Mouse (Mus musculus) limb, embryonic 13.5 days (tissue): ENCODE results near the gene Mthfr. TPM values are rescaled to one million over a fixed set of nuclear protein-coding genes. Genes with fewer than 3 reads are reported as not detected.
A peak's percentile ranks its signal among the peaks of the same experiment; 100 is the strongest.

Experiments
- ATAC-seq: fragments of 200-750 bp; cut with Nextera tagmentation; 2 replicates; pipeline ENCODE4 v1.8.0; 2017; ENCODE audit warnings: low read depth, moderate number of reproducible peaks, moderate TSS enrichment; ENCODE audit not compliant: low FRiP score
- H3K27ac ChIP-seq: fragments of 300-500 bp; sonication (generic); 2 replicates; pipeline ENCODE4 v1.5.1; 2015; ENCODE audit warnings: inconsistent platforms, mild to moderate bottlenecking, moderate library complexity
- H3K27me3 ChIP-seq: fragments of 300-500 bp; sonication (generic); 2 replicates; pipeline ENCODE4 v1.6.1; 2015; ENCODE audit warnings: mild to moderate bottlenecking, inconsistent platforms
- H3K36me3 ChIP-seq: fragments of 300-500 bp; sonication (generic); 2 replicates; pipeline ENCODE4 v1.6.1; 2015; ENCODE audit warnings: inconsistent platforms, mild to moderate bottlenecking, moderate library complexity
- H3K4me1 ChIP-seq: fragments of 300-500 bp; sonication (generic); 2 replicates; pipeline ENCODE4 v1.6.1; 2015; ENCODE audit warnings: inconsistent platforms
- H3K4me2 ChIP-seq: fragments of 300-500 bp; sonication (generic); replicated peaks from 2 replicates; pipeline ENCODE4 v1.6.1; 2015; ENCODE audit warnings: inconsistent platforms, mild to moderate bottlenecking, moderate library complexity
- H3K4me3 ChIP-seq: fragments of 300-500 bp; sonication (generic); 2 replicates; pipeline ENCODE4 v1.5.1; 2015; ENCODE audit warnings: moderate library complexity, mild to moderate bottlenecking, inconsistent platforms
- H3K9ac ChIP-seq: fragments of 300-500 bp; sonication (generic); 2 replicates; pipeline ENCODE4 v1.6.1; 2015; ENCODE audit warnings: mild to moderate bottlenecking, inconsistent platforms
- H3K9me3 ChIP-seq: fragments of 300-500 bp; sonication (generic); 2 replicates; pipeline ENCODE4 v1.6.1; 2016; ENCODE audit warnings: inconsistent platforms
- WGBS: fragments of 180-500 bp; shearing (Covaris S2); methylation state at CpG from one replicate; pipeline ENCODE4 v1.1.7; 2015; 5-methylcytosine and 5-hydroxymethylcytosine counted together
- polyA plus RNA-seq: library from polyadenylated mRNA; unstranded; fragments of >200 nt; fragmentation: Nextera tagmentation; extraction: Ambion mirVana; gene quantifications from 2 replicates; pipeline ENCODE4 v1.2.1, GENCODE M21; 2015

Gene Mthfr
- polyA plus RNA-seq, 1 experiment from 2014 or later = 24.9 TPM

- Histone ChIP-seq H3K4me3 (no peak overlapping the region), H3K36me3 (peaks cover 6% of the 10 kb centered on the region), H3K9me3 (no peaks in the 10 kb centered on the region), H3K4me1 (peaks cover 40% of the 10 kb centered on the region), H3K9ac (no peak overlapping the region), H3K27ac (no peak overlapping the region), H3K4me2 (no peak overlapping the region), H3K27me3 (no peaks in the 10 kb centered on the region)
- WGBS = 68% methylated on average over 3 of the region's 3 CpGs
- ATAC-seq = no peak
Observed at GRCm38 (mm10) chr4:148085907-148086305, 47.0 kb downstream of the Mthfr start.

DNA sequence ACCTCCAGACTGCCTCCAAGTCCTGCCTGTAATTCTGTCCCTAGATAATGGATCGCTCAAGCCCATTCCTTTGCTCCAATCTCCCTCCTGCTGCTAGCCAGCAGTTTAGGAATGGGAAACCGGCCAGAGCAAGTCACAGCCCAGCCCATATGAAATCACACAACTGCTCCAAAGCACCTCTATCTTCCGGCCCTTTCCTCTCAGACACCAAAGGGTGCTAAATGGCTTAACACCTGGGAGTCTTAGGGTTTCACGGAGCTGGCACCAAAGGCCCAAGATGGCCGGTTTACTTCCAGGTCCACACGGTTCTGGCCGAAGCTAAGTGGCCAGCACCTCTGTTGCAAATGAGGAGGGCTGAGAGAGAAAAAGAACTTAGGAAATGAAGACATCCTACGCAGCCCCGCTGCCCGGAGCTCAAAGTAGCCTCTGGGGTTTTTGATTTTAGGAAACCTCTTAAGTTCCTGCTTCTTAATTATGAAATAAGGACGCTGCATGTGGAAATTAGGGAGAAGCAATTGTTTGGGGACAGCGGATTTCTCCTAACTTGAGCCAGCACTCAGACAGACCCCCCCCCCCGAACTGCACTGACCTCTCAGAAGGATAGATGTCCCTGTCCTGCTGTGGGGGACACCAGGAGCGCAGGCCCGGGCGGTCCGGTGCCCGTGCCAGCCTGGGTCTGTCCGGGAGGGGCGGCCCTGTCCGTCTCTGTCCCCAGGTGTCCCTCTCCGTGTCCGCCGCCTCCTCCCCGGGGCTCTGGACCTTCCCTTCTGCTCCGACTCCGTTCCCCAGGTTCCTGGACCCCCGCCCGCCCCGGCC, 48.4 kb downstream of the Mthfr start:
- peak; percentile 41 for ATAC-seq
- peak overlapping the region; percentile 89 for H3K4me3 ChIP-seq
- WGBS = 3% methylated on average over 29 of the region's 30 CpGs
- H3K4me2 ChIP-seq = peak overlapping the region; percentile 90
- peaks cover 40% of the 10 kb centered on the region for H3K4me1 ChIP-seq
- H3K27me3 ChIP-seq = no peaks in the 10 kb centered on the region
- no peaks in the 10 kb centered on the region for H3K9me3 ChIP-seq
- peak overlapping the region; percentile 87 for H3K9ac ChIP-seq
- H3K27ac ChIP-seq = peak overlapping the region; percentile 39; the same call in 1 of the 2 replicates
- H3K36me3 ChIP-seq = no peaks in the 10 kb centered on the region

- H3K4me1 ChIP-seq = peaks cover 38% of the 10 kb centered on the region
- H3K4me3 ChIP-seq = peak within 1 kb of the TSS; percentile 89
- H3K27me3 ChIP-seq = no peaks in the 10 kb centered on the region
- no peaks in the 10 kb centered on the region for H3K9me3 ChIP-seq
- peak; percentile 91 for ATAC-seq
- H3K36me3 ChIP-seq = no peaks in the 10 kb centered on the region
- H3K27ac ChIP-seq = peak within 1 kb of the TSS; percentile 39; the same call in 1 of the 2 replicates
- H3K4me2 ChIP-seq = peak within 1 kb of the TSS; percentile 90
- peak within 1 kb of the TSS; percentile 87 for H3K9ac ChIP-seq
- WGBS = 5% methylated on average over 34 of the region's 34 CpGs
Observed at GRCm38 (mm10) chr4:148087907-148088527, 49.1 kb downstream of the Mthfr start, which contains the start of gene Agtrap. TSS of gene Agtrap (minus strand) at chr4:148088031.

DNA sequence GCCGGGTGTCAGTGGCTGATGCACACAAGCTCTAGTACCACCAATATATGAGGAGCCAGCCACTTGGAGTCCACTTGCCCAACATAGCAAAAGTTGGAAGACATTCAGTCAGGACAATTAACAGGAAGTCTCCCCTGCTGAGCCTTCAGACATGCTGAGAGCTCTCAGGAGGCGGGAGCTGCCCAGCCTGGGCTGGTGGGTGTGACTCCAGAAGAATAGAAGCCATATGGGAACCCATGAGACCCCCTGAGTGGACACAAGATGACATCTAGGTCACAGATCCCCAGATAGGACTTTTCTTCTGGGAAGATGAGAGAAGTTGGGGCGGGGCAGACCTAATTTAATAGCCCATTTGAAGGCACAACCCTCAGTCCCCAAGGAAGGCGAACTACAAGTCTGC, 50.3 kb downstream of the Mthfr start:
- Histone ChIP-seq H3K9me3 (no peaks in the 10 kb centered on the region), H3K4me2 (no peak overlapping the region), H3K4me3 (no peak overlapping the region), H3K4me1 (peaks cover 27% of the 10 kb centered on the region), H3K36me3 (no peaks in the 10 kb centered on the region), H3K27me3 (no peaks in the 10 kb centered on the region), H3K27ac (no peak overlapping the region), H3K9ac (peak overlapping the region; percentile 48; the same call in 1 of the 2 replicates)
- no peak for ATAC-seq
- 56% methylated on average over 4 of the region's 4 CpGs for WGBS

GRCm38 (mm10) chr4:148091181-148091580, 52.3 kb downstream of the Mthfr start:
- Histone ChIP-seq H3K9me3 (no peaks in the 10 kb centered on the region), H3K9ac (no peak overlapping the region), H3K36me3 (no peaks in the 10 kb centered on the region), H3K27ac (no peak overlapping the region), H3K4me3 (no peak overlapping the region), H3K4me1 (peaks cover 17% of the 10 kb centered on the region), H3K27me3 (no peaks in the 10 kb centered on the region), H3K4me2 (no peak overlapping the region)
- 97% methylated on average over 1 of the region's 1 CpGs for WGBS
- ATAC-seq = no peak

DNA sequence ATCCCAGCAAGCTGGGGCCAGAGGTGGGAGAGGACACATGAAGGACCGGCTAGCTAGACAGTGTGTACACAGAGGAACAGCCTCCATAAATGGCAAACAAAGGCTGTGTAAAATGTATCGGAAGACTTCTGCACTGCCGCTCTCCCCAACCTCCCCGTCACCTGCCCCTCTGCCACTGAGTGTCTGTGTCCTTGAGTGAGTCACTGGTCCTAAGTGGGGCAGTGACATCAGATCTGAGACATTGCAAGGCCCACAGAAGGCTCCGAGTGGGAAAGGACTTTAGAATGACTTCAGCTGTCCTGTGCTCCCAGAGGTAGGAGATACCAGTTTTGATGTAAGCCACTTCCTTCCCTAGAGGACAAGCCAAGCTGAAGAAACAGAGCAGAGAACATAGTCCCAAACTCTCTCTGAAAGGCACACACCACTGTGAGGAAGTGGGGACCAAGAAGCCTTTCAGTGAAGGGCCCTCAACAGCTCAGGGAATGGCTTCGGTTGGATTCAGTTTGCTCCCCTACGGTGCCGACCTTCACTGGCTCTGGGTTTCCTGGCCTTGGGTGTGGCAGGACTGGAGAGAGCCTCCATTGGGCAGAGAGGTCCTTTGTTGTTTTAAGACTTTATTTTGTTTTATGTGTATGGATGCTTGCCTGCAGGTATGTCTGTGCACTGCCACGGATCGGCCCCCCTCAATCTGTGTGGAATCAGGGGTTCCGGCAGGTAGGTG, 53.8 kb downstream of the Mthfr start:
- Histone ChIP-seq H3K36me3 (no peaks in the 10 kb centered on the region), H3K4me1 (peaks cover 4% of the 10 kb centered on the region), H3K27me3 (no peaks in the 10 kb centered on the region), H3K4me2 (no peak overlapping the region), H3K4me3 (no peak overlapping the region), H3K9ac (no peak overlapping the region), H3K27ac (no peak overlapping the region), H3K9me3 (no peaks in the 10 kb centered on the region)
- no peak for ATAC-seq
- WGBS = 90% methylated on average over 11 of the region's 11 CpGs

DNA sequence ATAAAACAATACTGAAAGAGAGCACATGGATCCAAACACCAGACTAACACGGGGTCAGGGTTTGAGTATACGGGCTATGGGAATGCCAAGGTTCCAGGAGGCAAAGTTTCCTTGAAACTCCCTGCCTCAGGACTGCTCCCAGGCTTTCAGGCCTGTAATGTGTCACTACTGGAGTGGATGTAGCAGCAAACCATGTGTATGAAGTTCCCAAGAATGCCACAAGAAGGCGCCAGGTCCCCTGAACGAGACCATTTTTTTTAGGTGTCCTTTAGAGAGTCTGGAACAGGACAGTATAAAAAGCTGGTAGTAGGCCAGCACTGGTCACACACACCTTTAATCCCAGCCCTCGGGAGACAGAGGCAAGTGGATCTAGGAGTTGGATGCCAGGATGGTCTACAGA, 55.3 kb downstream of the Mthfr start:
- Histone ChIP-seq H3K4me3 (no peak overlapping the region), H3K4me2 (no peak overlapping the region), H3K9me3 (no peaks in the 10 kb centered on the region), H3K4me1 (no peaks in the 10 kb centered on the region), H3K36me3 (no peaks in the 10 kb centered on the region), H3K27me3 (no peaks in the 10 kb centered on the region), H3K9ac (no peak overlapping the region), H3K27ac (no peak overlapping the region)
- 83% methylated on average over 5 of the region's 5 CpGs for WGBS
- ATAC-seq = no peak

- Histone ChIP-seq H3K4me3 (no peak overlapping the region), H3K9me3 (no peaks in the 10 kb centered on the region), H3K36me3 (no peaks in the 10 kb centered on the region), H3K4me2 (no peak overlapping the region), H3K27ac (no peak overlapping the region), H3K9ac (no peak overlapping the region), H3K4me1 (no peaks in the 10 kb centered on the region), H3K27me3 (no peaks in the 10 kb centered on the region)
- 75% methylated on average over 4 of the region's 4 CpGs for WGBS
- no peak for ATAC-seq
Observed at GRCm38 (mm10) chr4:148095081-148095480, 56.2 kb downstream of the Mthfr start.

DNA sequence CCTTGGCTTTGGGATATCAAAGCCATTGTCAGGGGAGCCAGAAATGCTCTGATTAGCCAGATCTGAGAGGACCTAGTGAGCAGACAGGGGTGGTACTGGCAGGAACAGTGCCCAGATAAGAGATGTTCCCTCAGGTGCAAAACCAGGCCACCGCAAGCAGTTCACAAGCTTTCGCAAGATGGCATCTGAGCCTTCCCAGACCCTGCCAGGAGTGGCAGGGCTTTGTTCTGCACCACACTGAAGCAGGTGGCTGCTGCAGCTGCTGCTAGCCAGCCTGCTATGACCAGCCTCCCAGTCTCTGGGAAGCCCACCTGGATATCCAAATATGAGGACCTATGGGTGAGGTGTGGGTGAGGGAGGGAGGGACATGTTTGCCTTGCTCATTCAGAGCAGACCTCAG, 59.1 kb downstream of the Mthfr start:
- no peak for ATAC-seq

DNA sequence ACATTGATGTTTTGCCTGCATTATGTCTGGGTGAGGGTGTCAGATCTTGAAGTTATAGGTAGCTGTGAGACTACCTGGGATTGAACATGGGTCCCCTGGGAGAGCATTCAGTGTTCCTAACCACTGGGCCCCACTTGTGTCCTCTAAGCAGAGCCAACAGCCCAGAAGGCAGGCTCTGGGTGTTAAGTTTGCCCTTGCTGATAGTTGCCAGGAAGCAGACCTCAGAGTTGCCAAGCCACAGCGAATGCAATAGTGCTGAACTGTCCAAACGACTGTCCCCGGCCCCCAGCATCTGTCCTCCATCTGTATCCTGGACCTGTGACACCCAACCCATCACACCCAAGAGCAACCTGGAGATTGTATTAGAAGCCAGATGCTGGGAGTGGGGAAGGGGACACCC, 59.8 kb downstream of the Mthfr start:
- Histone ChIP-seq H3K4me2 (no peak overlapping the region), H3K36me3 (no peaks in the 10 kb centered on the region), H3K9me3 (no peaks in the 10 kb centered on the region), H3K9ac (no peak overlapping the region), H3K4me3 (no peak overlapping the region), H3K4me1 (peaks cover 8% of the 10 kb centered on the region), H3K27me3 (no peaks in the 10 kb centered on the region), H3K27ac (no peak overlapping the region)
- no peak for ATAC-seq
- WGBS = 89% methylated on average over 3 of the region's 3 CpGs

More for the DNA sequence above, 59.1 kb downstream of the Mthfr start:
- no peak overlapping the region for H3K4me3 ChIP-seq
- H3K27me3 ChIP-seq = no peaks in the 10 kb centered on the region
- no peaks in the 10 kb centered on the region for H3K36me3 ChIP-seq
- WGBS = 86% methylated on average over 2 of the region's 2 CpGs
- H3K9ac ChIP-seq = no peak overlapping the region
- no peaks in the 10 kb centered on the region for H3K9me3 ChIP-seq
- no peak overlapping the region for H3K4me2 ChIP-seq
- no peak overlapping the region for H3K27ac ChIP-seq
- H3K4me1 ChIP-seq = peaks cover 8% of the 10 kb centered on the region

- Histone ChIP-seq H3K4me1 (peaks cover 8% of the 10 kb centered on the region), H3K36me3 (no peaks in the 10 kb centered on the region), H3K4me2 (peak overlapping the region; percentile 58), H3K9me3 (no peaks in the 10 kb centered on the region), H3K27me3 (no peaks in the 10 kb centered on the region), H3K27ac (peak overlapping the region; percentile 10; the same call in 1 of the 2 replicates), H3K9ac (no peak overlapping the region), H3K4me3 (peak overlapping the region; percentile 20)
- 20% methylated on average over 29 of the region's 29 CpGs for WGBS
- ATAC-seq = peak; percentile 80
Observed at GRCm38 (mm10) chr4:148101801-148102527, 63.1 kb downstream of the Mthfr start.
